Mouse (Mus musculus) subcutaneous adipose tissue, adult 2 months (tissue): ENCODE results near the gene Gpsm3. TPM values are rescaled to one million over a fixed set of nuclear protein-coding genes. Genes with fewer than 3 reads are reported as not detected.

Experiments
- polyA plus RNA-seq: library from polyadenylated mRNA; depleted of rRNA; stranded (reverse); fragments of >200 nt; gene quantifications from 2 replicates; pipeline ENCODE4 v1.2.3, GENCODE M21; 2012; ENCODE audit warnings: low replicate concordance; rRNA removed

Gene Gpsm3
- polyA plus RNA-seq, result 14.5 and 19.6 TPM in 2 replicates

DNA sequence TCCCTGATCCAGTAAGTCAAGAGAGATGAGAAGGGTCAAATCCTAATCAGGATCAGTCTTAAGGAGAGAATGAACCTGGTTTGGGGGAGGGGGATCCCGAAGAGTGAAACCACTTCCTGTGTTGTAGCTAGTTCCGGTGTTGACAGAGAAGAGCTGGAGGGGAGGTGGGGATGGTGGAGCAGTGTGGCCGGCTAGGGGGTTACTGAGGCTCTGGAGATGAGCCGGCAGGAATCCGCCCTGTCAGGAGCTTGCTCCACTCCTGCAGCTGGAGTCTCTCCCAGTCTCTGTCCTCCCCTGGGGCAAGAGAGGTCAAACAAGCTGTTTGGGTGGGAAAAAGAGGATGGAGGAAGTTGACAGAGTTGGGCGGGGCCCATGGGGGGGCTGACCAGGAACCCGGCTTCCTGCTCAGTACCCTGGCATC is at the start of gene Gpsm3:
Gene Gpsm3 (plus strand): TSS at position 126 of the 421 bp plus-strand sequence.

DNA sequence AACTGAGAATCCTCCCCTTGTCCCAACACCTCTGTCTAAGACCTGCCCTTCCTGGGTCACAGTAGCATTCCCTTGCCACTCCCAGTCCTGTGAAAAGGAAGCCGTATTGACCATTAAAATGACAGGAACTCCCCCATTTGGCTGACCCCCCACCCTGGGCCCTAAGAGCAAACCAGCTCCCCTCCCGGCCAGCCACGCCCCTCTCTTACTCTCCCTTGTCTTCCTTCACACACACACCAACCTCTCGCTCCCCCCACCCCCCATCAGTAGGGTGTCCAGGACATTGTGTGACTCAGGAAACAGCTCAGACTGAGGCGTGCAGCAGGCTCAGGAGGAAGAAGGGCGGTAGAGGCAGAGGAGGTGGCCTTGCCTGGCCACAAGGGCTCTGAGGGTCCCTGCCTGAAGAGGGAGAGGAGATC is 25.6 kb upstream of the Gpsm3 start, which contains the start of gene Notch4:
Gene Notch4 (plus strand): TSS at position 266 of the 419 bp plus-strand sequence.

DNA sequence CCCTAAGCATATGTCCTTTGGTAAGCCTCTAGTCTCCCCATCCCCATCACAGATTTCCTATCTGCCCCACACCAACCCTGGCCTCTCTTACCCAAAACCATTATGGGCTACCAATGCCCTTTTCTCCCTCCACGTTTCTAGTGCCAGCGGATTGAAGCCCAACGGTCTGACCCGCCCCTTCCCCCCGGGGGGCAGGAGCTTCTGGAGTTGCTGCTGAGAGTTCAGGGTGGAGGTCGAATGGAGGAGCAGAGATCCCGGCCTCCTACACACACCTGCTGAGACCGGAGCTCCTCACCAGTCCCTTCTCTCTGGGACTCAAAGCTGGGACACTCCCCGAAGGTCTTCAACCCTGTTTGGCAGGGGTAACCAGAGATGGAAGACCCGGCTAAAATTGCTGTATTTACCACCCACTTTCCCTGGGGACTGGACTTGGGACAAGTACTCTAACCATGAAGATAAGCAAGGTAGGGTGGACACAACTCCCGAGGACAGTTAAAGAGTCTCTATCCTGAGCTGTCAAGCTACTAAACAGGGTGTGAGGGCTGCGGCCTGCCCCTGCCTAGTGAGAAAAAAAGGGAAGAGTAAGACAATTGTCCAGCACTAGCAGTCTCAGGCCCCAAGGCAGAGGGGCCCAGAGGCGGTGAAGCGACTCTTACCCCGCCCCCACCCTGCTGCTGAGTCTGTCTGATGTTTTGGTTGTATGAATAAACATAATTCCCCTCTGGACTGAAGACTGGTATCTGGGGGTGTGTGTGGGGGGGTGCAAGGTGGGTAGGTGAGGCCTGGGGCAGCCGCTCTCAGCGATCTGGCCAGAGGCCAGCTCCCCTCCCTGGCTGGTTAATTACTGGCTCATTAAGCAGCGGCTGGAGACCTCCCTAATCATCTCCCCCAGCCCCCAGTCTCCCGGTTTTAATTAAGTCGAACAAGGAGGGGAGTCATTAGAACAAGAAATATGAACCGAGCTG is 1.7 kb downstream of the Gpsm3 start, which contains the start of gene Pbx2:
Gene Pbx2 (plus strand): TSS at position 238 of the 965 bp plus-strand sequence.

DNA sequence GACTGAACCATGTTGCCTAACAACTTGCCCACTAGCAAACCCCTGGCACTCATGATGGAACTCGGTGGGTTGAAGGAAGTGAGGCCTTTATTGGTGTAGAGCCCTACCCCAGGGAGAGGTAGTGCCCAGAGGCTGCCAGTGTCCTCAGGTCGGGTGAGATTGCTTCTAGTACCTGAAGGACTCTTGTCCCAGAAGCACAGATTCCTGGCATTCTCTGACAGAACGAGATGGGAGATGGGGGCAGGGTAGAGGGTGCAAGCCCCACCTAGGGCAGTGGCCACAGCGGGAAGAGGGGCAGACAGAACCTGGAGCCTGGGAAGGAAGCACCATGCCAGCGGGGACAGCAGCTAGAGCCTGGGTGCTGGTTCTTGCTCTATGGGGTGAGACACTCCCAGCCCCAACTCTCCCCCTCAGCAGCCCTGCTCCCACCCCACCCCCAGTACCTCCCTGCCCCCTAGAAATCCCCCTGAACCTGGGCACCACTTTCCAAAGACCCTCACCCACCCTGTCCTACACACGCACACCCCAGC is 8.0 kb downstream of the Gpsm3 start, which contains the start of gene Ager:
Gene Ager (plus strand): TSS at position 297 of the 530 bp plus-strand sequence.

DNA sequence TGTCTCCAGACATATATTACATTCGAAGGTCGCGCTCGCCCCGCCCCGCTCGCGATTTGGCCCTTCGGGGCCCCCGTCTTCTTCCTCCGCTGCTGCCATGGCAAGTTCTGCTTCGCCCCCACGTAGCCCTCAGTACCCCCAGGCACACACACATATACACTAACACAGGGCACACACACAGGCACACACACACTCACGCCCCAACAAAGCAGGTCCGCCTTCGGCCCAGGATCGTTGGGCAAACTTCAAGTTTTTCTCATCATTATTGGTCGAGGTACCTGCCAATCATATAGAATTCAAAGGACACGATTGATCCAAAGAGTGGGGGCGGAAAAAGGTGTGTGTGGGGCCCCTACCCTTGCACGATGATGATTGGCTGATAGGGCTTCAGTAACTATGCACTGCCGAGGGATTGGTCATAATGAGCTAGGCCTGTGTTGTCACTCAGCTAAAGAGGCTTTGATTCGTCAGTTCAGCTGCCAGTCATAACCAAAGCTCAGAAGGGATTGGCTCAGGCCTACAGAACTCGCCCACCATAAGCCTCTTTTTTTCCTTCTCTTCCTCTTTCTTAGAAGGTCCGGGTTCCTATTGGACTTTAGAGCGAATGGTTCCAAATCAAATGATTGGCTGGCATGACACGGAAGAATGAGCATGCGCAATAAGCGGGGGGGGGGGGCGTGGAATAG is 13.9 kb downstream of the Gpsm3 start, which contains the start of gene Rnf5:
Gene Rnf5 (minus strand): TSS at position 316 of the 686 bp plus-strand sequence.

DNA sequence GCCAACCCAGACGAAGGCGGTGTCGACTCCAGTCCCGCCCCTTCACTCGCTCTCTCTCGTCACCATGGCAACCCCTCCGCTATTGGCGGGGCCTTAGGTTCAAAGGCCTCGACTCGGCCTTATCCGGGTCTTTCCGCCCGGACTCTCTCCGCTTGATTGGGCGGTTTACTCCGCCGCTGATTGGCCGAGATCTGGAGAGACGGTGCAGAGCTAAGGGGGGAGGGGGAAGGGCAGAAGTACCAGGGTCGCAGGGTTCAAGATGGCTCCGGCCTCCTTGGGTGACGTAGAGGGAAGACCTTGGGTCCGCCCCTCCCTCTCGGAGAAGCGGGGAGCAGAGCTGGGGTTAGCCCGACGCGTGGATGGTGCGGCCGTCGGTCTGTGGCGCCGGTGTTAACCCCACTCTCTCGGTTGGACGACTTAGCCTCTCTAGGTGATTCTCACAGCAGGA is 14.5 kb downstream of the Gpsm3 start, which contains the start of gene Agpat1:
Gene Agpat1 (plus strand): TSS at position 202 of the 448 bp plus-strand sequence.

DNA sequence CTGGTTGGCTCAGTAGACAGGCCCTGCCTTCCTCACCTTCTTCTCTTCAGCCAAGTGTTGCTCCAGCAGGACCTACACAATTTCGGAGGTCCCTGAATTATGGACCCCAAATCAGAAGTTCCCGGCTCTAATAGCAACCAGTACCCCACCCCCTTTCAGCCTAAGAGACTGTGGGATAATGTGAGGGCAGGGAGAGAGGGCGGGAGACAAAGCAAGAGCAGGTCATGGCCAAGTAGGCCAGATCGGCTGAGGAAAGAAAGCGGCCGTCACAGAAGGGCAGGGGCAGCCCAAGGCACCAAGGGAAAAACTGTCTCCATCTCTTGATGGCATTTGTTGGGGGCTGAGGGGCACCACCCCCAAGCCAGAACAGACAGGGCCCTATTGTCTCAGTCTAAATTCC is 26.3 kb downstream of the Gpsm3 start, which contains the start of gene Egfl8:
Gene Egfl8 (minus strand): TSS at position 101 of the 400 bp plus-strand sequence.

DNA sequence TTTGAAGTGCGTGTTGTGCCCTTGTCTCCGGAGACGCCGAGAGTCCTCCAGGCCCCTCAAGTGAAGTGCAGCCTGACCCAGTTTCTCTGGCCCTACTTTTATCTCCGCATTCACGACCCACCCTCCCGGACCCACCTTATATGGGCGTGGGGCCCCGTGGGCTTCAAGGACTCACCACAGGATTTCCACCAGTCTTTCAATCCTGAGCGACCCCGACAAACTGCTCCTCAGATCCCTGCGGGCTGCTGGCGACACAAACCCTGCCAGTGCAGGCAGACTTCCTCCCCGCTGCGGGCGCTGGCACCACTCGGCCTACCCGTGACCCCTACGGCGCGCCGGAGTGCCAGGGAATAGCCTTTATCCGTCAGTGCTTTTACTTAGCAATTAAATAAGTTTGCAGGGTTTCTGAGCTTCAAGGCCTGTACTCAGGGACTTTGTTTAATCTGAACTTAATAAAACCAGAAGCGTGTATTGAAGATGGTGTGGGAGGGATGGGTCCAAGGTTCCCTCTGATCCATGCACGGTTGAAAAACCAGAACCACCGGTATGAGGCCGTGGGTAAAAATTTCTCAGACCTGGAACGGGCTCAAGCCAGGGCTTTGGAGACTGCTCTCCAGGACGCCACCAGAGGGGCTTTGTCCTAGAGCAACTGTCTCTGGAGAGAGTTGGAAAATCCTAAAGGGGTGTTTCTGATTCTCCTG is 38.5 kb downstream of the Gpsm3 start, which contains the start of gene Ppt2:
Gene Ppt2 (minus strand): TSS at position 568 of the 701 bp plus-strand sequence.

DNA sequence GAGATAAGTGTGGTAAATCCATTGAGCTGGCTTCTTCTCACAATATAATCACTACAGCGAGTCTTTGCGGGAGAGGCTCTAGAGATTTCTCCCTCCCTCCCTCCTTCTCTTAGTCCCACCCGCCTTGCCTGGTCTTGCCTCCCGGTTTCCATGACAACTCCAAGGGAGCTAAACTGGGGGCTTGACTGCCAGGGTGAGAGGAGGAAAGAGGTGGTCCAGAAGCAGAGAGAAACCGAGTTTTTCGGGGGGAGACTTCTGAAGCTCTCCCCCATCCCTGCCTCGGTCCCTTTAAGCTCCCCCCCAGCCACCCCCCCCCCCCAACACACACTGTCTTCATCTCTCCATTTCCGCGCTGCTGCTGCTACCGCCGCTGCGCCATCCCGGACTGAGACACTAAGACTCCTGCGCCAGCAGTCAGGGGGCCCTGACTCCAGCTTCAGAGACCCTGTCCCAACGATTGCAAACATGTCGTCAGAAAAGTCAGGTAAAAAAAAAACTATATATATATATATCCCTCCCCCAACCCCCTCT is 39.7 kb downstream of the Gpsm3 start, which contains the start of gene Prrt1:
Gene Prrt1 (plus strand): TSS at position 313 of the 531 bp plus-strand sequence.

Other genes starting within 250 kb of the Gpsm3 start
- 1.3 TPM in 2 replicates for gene Btnl2, start 235.0 kb upstream of the Gpsm3 start, polyA plus RNA-seq
- not detected in 2 replicates for gene Btnl1, start 212.7 kb upstream of the Gpsm3 start, polyA plus RNA-seq
- 0.94 and 1.8 TPM in 2 replicates for gene BC051142, start 191.0 kb upstream of the Gpsm3 start, polyA plus RNA-seq
- 0.40 TPM in 1 of 2 replicates, not detected in the other for gene Btnl4, start 112.5 kb upstream of the Gpsm3 start, polyA plus RNA-seq
- gene Btnl6, start 72.5 kb upstream of the Gpsm3 start, polyA plus RNA-seq, result not detected in 2 replicates
- gene Notch4, start 25.5 kb upstream of the Gpsm3 start, polyA plus RNA-seq, result 22.4 and 68.7 TPM in 2 replicates
- 51.4 and 93.8 TPM in 2 replicates for gene Pbx2, start 1.5 kb downstream of the Gpsm3 start, polyA plus RNA-seq
- 2.8 and 4.0 TPM in 2 replicates for gene Ager, start 8.1 kb downstream of the Gpsm3 start, polyA plus RNA-seq
- 90.6 and 100 TPM in 2 replicates for gene Rnf5, start 13.9 kb downstream of the Gpsm3 start, polyA plus RNA-seq
- 234 and 241 TPM in 2 replicates for gene Agpat1, start 14.5 kb downstream of the Gpsm3 start, polyA plus RNA-seq
- 5.7 and 6.5 TPM in 2 replicates for gene Egfl8, start 26.2 kb downstream of the Gpsm3 start, polyA plus RNA-seq
- gene Ppt2, start 38.7 kb downstream of the Gpsm3 start, polyA plus RNA-seq, result 51.8 and 56.8 TPM in 2 replicates
- 3.7 and 6.6 TPM in 2 replicates for gene Prrt1, start 39.7 kb downstream of the Gpsm3 start, polyA plus RNA-seq
- 6.4 and 7.2 TPM in 2 replicates for gene Fkbpl, start 55.0 kb downstream of the Gpsm3 start, polyA plus RNA-seq
- 65.5 and 103 TPM in 2 replicates for gene Atf6b, start 57.3 kb downstream of the Gpsm3 start, polyA plus RNA-seq
- gene Tnxb, start 80.7 kb downstream of the Gpsm3 start, polyA plus RNA-seq, result 90.8 and 117 TPM in 2 replicates
- gene C4b, start 154.1 kb downstream of the Gpsm3 start, polyA plus RNA-seq, result 136 and 385 TPM in 2 replicates
- gene Cyp21a1, start 214.8 kb downstream of the Gpsm3 start, polyA plus RNA-seq, result 0.26 and 1.6 TPM in 2 replicates
- gene Stk19, start 247.1 kb downstream of the Gpsm3 start, polyA plus RNA-seq, result 37.5 and 44.6 TPM in 2 replicates
- gene Dxo, start 247.2 kb downstream of the Gpsm3 start, polyA plus RNA-seq, result 65.8 and 69.5 TPM in 2 replicates